Mouse (Mus musculus): ENCODE results near the gene Selenow.

DNA sequence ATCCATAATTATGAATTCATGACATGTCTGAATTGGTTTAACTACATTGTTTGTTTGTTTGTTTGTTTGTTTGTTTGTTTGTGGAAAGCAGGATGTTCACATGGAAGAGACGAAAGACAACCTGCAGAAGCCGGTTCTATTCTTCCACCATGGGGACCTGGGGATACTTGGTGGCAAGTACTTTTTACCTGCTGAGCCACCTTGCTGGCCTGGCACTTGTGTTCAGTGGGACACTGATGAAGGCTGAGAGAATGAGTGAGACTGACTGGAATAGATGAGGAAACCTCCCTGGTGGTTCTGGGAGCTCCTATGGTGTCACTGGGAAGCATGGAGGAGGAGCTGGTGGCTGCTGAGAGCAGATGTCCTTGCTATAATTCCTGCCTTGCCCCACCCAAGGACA, 39.9 kb downstream of the Selenow start, which contains the start of gene Crxos:
- TF ChIP-seq EP300 (IDR thresholded peaks at IDR 0.05) (no peak), CTCF (IDR thresholded peaks at IDR 0.05) (no peak)

All from lung, postnatal 0 days (tissue).